Mouse (Mus musculus) layer of hippocampus, postnatal 36 days (tissue): Measurements from ENCODE around the gene Pik3ap1. TPM values are rescaled to one million over a fixed set of nuclear protein-coding genes. Genes with fewer than 3 reads are reported as not detected.
A peak's percentile ranks its signal among the peaks of the same experiment; 100 is the strongest.
"Not testable (repeated sequence)": the region's sequence is repeated elsewhere in the genome, so short reads cannot be mapped to it uniquely, and the experiment has no call there.

Experiments used
- DNase-seq, 2 experiments: peaks; one replicate each; pipeline ENCODE4 v3.0.0; 2022
- total RNA-seq, 2 experiments: library from RNA; stranded (reverse); gene quantifications; 2 replicates each; pipeline ENCODE4 v1.2.3; 2021

The Pik3ap1 gene
- total RNA-seq, 2 experiments from 2014 or later = 1.9 to 2.3 TPM

DNA sequence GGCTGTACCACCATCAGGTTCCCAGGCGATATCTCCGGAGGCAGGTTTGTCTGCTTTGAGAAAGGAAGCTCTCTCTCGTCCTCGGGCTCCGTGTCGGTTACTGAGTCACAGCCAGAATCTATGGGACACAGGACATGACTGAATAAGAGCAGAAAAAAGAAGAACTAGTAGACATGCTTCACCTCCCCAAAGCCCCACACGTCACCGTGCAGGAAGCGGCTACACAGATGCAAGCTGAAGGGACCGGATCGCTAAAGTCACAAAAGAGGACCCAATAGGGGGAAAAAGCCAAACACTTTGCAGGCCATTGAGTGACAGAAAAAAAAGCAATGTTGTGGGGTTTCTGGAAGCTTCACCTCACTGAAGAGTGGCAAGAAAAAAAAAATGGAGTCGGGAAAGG, 52.7 kb downstream of the Pik3ap1 start:
- DNase-seq = no peak

DNA sequence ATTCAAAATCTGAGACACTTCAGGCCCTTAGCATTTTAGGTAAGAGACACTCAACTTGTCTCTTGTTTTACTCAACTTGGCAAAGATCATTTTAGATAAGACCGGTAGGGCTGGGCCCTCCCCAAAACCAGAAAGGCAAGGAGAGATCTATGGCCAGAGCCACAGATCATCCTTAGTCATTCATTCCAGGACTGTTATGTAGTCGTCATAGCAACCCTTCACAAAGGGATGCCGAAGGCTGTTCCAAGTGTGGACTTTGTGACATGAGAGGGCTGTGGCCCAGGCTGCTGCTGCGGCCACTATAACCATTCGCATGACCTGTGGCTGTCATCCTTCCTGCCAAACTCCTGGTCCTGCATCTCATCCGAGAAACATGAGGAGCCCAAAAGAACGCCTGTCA, 54.5 kb downstream of the Pik3ap1 start:
- no peak for DNase-seq

DNA sequence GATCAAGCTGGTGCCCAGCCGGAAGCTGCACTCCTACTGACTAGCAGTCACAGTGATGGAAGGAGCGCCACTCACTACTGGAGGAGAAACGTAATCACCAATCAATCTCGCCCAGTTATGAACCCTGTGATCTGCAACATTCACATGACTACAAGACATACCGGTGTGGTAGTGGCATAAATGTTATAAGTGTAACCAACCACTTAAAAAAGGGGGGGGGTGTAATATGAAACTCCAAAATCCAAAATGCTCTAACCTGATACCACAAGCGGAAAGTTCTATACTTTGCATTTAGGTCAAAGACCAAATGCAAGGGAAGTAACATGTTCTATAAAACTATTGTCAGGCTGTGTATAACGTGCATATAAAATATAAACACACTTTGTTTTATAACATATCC, 54.9 kb downstream of the Pik3ap1 start:
- no peak for DNase-seq

DNA sequence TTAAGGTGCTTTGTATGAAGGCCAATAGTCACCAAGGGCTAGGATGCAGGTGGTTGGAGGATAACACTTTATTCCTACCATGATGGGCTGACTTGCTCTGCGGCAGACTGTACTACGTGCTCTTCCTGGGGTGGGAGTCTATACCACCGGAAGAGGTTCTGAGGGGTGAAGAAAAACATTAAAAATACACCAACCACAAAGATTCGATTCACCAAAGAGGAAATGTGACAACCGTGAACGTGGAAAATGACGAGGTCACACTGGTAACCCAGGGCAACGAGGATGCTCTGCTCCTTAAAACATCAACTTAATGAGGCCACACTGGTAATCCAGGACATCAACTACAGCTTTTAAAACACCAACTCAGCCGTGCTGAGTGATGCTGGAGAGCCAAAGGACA, 56.2 kb downstream of the Pik3ap1 start:
- DNase-seq = no peak

DNA sequence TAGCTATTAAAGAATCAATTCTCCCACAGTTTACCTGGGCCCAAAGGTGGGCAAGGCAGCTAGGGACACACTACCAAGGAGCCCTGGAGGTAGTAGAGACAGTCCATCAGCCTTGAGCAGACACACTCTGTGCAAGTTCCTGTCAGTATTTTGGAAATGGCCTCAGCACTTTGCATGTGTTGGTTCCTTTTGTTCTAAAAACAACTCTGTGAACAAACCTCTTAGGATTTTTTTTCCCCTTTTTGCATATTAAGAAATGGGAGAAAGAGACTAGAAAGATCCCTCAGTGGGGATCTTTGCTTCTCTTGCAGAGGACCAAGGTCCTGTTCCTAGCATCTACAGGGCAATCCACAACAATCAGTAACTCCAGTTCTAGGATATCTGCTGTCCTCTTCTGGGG, 61.1 kb downstream of the Pik3ap1 start:
- no peak for DNase-seq

DNA sequence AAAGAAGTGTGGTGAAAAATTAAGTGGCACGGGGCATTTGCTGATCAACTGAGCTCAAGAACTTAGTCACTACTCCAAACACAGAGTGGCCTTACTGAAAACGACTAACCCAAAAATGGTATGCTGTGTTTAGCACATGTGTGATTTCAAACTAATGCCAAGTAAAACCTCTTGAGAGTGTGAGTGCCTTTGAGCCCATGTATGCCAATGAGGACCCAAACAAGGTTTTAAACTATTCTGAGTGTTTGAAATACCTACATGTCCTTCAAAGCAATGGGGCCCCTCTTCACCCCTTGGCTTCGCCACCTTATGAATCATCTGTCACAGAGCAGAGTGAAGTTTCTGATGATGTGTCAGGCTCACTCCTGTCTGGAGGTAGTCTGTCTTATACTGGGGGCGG, 61.8 kb downstream of the Pik3ap1 start:
- DNase-seq = no peak

DNA sequence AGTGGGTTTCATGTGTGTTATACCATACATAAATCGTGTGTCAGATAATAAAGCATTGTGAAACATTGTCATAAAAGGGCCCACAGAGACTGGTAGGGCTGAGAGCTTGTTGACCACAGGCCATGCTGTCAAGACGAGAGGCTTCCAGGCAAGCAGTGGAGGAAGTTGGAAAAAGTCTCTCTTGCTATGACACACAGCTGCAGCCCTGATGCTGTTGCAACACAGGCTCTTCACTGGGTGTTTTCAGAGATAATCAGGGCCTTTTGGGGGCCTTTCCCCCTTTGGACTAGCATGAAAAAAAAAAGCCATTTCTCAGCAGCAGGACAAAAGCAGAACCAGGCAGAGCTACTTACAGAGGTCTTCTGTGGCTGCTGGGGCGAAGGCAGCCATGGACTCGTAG, 63.8 kb downstream of the Pik3ap1 start:
- DNase-seq = no peak

DNA sequence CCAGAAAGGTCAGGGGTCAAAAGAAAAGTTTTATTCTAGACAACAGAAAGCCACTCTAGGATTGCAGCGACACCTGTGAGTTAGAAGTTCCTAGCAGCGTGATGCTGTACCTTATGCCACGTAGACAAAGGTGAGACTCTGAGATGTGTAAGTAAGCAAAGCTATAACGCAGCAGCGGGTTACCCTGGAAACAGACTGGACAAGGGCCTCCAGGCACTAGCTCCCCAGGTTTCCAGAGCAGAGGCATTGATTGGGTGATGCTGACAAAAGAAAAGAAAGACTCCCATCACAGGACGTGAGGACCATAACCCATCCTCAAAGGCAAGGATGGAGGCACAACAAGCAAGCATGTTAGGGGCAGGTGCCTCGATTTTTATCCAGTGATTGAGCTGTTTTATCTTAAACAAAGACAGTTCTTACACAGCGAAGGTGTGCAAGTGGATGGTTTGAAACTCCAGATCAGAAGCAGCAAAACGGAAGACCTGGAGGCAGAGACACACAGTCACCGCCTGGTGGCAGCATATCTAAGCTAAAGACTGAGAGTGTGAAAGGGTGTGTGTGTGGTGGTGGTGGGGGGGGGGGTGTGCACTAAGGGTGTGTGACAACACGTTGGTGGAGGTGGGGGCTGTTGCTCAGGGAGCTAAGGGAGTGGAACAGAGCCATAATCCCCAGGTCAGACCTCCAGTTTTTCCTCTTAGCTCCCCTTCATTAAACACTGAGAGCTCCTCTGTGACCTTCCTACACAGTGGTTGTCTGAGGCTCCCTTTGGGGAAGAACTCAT, 67.4 kb downstream of the Pik3ap1 start:
- DNase-seq = peak; percentile 24 to 31

DNA sequence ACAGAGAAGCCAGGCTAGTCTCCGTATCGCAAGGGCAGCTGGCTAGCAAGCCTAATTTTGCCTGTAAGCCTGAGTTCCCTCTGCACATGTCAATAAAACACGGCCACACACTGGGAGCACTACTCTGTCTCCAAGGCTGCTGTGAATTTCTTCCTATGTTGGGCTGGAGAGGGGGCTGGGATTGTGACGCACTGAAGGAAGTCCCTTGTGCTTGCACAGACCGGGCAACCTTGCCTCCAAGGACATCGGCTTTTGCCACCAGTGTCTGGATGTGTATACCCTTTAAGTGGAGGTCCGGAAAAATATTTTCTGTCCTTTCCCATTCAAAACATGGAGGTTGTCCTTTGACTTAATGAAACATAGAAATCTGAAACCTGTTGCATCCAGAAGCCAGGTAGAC, 70.2 kb downstream of the Pik3ap1 start:
- DNase-seq = no peak

DNA sequence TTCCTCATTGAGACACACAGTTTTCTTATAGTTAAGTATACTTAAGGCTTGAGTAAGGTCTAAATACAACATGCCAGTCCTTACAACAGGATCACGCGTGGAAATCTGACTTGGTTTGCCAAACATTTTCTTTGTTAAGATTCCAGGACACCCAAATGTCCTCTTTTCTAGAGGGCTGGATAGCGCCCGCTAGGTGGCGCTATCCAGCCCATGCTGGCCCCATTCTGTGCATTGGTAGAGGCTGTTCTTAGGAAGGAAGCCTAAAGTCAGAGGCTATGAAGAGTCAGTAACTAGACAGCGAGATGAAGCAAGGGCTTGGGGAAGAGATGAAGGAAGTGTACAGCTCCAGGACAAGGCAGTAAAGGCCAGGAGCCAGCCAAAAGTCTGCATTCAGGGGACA, 71.2 kb downstream of the Pik3ap1 start:
- no peak for DNase-seq

DNA sequence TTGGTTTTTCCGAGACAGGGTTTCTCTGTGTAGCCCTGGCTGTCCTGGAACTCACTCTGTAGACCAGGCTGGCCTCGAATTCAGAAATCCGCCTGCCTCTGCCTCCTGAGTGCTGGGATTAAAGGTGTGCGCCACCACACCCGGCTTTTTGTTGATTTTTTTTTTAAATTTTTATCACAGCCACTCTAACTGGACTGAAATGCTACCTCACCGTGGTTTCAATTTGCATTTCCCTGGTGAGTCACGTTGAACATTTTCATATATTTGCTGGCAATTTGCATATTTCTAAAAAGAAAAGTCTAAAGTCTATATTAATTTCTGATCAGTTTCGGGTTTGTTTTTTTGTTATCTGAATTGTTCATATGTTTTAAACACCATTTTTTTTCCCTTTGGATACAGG, 72.3 kb downstream of the Pik3ap1 start:
- DNase-seq = not testable (repeated sequence)

DNA sequence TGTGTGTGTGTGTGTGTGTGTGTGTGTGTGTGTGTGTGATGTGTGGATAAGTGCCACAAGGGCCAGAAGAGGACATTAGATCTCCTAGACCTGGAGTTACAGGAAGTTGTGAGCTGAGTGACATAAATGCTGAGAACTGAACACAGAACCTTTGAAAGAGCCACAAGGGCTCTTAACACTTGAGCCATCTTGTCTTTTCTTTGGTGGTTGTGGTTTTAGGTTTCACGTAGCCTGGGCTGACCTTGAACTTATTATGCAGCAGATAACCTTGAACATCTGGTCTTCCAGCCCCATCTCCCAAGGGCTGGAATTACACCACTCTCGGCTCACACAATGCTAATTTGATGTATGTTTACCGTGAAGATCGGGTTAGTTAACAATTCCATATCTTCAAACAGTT, 72.9 kb downstream of the Pik3ap1 start:
- DNase-seq = no peak

DNA sequence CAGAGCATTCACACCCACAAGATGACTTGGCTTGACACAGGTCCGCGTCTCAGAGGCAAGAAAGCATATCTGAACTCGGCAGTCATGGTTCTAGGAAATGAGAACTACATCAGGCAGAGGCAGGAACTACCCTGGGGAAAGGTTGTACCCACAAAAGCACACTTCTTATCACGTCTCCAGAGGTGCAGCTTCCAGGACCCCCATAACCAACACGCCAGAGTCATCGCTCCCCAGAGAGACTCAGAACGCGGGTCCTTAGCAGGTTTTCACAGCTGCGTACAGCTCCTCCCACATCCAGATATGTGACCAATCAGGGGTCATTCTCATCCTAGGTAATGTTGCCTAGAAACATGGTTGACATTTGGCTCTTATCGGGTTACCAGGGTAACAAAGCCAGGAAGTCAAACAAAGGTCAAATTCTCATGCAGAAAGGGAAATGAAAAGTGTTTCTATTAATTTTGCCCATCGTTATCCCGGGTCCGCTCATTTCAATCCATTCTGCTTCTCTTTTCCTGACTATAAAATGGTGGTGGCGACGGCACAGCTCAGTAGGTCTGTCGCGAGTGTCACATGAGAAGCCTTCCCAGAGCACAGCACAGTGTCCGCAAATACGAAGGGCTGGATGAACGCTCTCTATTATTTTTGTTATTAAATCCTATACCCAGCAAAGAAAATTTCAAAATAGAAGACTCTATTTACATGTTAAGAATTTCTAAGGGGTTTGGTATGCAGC, 73.8 kb downstream of the Pik3ap1 start:
- peak; percentile 5 to 11 for DNase-seq

DNA sequence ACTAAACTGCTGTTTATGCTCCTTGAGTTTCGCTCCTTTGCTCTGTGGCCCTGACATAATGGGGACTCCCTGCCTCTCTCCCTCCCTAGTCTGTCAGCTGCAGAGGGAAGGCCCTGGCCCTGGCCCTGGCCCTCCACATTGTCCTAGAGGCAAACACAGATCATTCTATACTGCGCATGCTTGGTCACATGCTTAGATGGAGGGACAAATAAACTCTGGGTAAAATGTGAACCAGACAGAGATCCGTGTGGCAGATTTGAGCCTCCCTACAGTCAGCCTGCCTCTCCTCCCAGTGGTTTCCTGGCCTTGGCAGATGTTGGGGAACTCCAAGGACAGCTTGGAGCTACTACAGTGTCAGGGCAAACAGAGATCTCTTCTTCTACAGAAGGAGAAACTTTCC, 81.0 kb downstream of the Pik3ap1 start:
- no peak for DNase-seq

DNA sequence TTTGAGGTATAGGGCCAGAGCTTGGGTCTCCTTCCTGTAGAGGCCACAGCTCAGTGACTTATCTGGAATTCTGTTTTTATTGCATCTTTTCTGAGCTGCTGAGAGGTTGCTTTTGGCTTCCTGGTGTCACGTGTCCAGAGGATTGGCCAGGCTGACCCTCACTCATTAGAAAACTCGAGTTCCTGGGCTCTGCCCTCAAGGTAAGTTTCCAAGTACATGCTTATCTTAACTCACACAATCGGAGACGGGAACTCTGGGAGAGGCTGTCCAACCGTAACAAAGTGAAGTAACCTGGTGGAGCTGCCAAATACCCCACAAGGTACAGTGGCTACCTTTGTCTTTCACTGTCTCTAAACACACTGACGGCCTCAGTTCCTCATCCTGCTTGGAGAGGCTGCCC, 81.5 kb downstream of the Pik3ap1 start:
- no peak for DNase-seq

DNA sequence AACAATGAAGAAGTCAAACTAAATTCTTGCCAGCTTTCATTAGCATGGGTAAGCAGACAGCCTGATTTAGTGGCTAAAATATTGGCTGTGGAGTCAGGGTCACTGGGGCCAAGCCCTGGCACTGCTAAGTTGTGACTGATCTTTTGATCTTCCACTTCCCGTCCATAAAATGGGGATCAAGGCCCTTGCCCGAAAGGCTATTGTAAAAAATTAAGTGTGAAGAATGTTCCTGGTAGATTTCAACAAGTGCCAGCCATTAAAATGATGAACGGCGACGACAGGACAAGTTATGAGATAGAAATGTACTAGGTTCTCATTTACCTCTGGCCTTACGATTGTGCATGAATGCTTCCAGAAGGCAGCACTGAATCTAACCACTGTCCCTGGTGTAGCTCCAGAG, 83.0 kb downstream of the Pik3ap1 start:
- no peak for DNase-seq

DNA sequence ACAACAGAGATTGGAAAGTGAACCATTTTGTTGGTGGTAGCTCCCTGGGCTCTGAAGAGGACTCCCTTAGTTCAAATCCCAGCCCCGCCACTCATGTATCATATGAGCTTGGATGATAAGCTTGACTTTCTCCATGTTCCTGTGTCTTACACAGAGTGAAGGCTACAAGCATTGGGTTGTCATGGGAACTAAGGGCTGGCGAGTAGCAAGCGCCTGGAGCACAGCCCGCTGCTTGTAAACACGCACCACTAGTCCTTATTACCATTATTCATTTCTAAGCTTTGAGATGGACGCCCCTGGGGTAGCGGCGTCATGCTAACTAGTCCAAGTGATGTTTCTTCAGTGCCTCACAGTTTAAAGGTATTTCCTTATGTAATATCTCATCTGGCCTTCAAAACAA, 85.5 kb downstream of the Pik3ap1 start:
- no peak for DNase-seq

DNA sequence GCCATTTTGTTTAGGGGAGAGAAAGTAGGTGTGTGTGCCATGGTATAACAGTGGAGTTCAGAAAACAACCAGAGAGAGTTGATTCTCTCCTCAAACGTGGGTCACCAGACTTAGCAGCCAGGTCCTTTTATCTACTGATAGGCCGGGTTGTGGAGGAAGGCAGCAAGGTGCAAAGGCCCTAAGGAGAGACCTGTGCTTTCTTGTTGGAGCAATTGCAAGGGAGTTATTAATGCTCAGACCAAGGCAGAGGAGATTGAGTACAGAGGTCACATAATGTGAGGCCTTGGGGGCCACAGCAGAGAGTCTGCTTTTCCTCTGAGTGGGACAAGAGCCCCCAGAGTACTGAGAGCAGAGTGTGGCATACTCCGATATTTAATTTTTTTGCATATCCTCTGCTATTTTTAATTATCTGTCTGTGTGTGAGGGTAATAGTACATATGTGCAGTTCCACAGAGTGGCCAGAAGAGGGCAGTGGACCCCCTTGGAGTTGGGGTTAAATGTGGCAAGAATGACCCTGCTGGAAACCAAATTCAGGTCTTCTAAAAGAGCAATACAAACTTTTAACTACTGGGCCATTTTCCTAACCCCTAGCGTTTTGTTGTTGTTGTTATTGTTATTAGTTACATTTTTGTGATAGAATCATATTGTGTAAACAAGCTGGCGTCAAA, 93.8 kb downstream of the Pik3ap1 start:
- no peak for DNase-seq

DNA sequence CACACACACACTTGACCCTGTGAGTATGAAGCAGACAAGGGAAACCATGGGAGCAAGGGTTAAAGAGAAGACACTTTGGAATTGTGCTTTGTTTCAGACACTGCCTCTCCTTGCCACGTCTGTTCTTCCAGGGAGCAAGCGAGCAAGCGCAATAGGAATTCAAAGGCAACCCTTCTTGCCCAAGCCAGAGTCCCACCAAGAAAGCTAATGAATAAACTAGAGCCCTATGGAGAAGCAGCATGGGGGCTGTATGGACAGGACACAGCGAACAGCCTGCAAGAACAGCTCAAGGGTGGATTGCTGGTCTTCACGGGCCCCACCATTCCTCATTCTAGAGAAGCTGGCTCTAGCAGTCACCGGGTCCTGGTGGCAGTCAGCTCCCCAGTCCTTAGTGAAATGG, 96.3 kb downstream of the Pik3ap1 start:
- no peak for DNase-seq

DNA sequence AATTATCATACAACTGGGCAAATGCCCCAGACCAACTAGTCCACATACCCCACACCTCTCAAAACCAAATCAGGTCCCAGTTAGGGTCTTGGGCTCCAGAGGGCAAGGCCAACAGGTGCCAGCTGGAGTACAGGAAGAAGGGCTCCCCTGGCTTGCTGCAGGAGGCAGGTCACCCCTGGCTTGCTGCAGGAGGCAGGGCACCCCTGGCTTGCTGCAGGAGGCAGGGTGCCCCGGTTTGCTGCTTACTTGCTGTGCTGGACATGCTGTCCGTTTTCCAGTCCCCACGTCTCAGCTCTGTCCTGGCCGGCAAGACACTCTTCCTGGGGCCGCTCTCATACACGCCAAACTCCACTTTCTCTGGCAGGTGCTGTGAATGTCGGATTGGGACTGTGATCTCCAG, 97.7 kb downstream of the Pik3ap1 start:
- no peak for DNase-seq

DNA sequence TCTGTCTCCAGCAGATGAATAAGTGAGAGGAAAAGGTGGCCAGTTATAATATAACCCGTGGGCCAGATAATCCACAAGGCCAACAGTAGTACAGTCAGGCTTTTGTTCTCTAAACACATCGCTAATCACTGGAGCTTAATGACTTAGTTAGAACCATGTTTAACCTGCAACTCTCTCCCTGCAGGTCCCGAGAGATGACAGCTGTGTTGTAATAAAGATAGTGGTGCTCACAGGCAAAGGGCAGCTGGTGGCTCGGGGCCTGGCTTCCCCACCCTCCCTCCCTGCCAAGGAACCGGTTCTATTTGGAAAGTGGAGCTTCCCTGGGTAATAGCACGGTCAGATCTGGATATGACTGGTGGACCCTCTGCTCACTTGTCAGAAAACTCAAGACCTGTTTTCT, 100.4 kb downstream of the Pik3ap1 start:
- DNase-seq = no peak

DNA sequence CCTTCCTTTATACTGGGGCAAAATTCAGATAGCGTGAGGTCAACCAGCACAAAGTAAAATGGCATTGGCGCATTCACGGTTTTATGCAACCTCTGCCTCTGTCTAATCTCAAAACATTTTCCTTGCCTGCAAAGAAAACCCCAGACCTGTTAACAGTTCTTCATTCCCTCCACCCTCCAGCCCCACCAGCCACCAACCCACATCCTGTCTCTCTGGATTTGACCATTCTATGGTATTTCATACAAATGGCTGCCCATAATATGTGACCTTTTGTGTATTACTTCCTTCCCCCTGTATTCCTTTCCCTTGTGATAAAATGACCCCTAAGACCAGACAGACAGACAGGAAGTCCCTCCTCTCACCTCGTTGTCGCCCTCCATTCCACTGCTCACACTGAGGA, 102.2 kb downstream of the Pik3ap1 start:
- DNase-seq = no peak

DNA sequence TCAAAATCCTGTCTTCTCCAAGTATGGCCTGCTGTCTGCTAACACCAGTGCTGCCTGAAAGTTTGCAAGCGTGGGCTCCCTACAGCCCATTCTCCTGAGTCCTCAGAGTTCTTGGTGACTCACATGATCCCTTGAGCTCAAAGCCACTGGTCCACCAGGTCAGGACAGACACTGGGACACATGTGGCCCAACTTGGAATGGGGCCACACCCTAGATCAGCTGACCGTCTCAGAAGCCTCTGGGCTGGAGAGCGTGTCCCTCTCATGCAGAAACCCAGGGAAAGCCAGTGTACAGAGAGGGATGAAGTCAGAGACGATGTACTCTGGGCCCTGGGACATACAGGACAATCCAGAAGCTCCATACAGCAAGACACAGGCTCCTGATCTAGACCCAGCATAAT, 102.7 kb downstream of the Pik3ap1 start:
- DNase-seq = no peak

DNA sequence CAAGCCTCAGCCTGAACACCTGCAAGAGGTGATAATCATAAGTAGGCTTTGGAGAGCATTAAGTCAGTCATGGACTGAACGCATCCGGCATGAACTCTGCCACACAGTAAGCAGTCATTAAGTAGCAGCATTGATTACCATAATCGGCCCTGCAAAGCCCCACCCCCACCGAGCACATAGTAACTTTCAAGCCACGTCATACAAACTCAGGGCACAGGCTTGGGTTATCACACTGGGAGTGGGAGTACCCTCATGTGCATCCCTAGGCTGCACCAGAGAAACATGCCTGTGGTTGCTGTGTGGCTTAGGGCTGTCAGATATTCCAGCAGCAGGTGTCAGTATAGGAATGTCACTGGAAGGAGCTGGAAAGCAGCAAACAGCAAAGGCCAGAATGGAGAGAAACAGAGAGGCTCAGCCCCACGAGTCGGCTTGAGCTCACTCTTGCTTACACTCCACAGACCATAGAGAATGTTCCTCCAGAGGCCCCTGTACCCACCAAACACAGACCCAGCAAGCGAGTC, 105.1 kb downstream of the Pik3ap1 start:
- DNase-seq = no peak
